Mouse (Mus musculus) megakaryocyte, embryonic 14.5 days (primary cell): ENCODE measurements at regions not wholly inside any gene's neighbourhood (a gene's known extent, or its start where the extent isn't known, plus 50 kb on each side); places are given as distances from the start of the nearest gene placed in this dataset.

ENCODE experiments used
- FLI1 ChIP-seq: IDR thresholded peaks from 2 replicates; pipeline ENCODE4 v1.6.1; 2012; ENCODE audit warnings: low read length, inconsistent platforms, mixed read lengths
- GATA1 ChIP-seq: IDR thresholded peaks from 3 replicates; pipeline ENCODE4 v1.6.1; 2012; ENCODE audit warnings: mixed read lengths, low read length, inconsistent platforms, borderline replicate concordance

- TF ChIP-seq FLI1: no peak
- TF ChIP-seq GATA1: no peak
Measured at GRCm38 (mm10) chr4:124400136-124400675, 210.4 kb downstream of the 3100002H09Rik start.
